Mouse (Mus musculus) liver, embryonic 14.5 days (tissue): ENCODE data around the gene Creb5.

ENCODE experiments used
- CTCF ChIP-seq: IDR thresholded peaks from 2 replicates; pipeline ENCODE4 v1.5.1; 2016; ENCODE audit warnings: antibody characterized with exemption, low read depth, control low read depth
- EP300 ChIP-seq: IDR thresholded peaks from 2 replicates; pipeline ENCODE4 v1.6.1; 2016; ENCODE audit warnings: antibody characterized with exemption, low read depth

DNA sequence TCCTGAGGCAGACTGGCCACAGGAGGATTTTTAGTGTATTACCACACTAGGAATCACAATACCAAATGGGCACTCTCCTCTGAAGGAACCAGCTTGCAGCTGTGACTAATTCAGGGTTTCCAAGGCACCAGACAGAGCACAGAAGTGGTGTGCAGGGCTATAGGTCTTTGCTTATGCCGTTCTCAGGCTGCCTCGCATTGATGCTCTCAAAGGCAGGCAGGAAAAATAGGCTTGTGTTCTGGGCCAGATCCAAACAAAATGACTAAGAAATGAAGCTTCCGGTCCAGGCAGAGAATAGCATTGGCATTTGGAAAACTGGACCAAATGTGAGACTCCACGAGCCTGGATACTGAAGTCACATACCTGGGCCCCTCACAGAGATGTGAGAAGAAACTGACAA lies 108.1 kb downstream of the Creb5 start:
- TF ChIP-seq EP300 (no peak), CTCF (no peak)
